Mouse (Mus musculus): ENCODE data around the gene Yif1a. TPM values are rescaled to one million over a fixed set of nuclear protein-coding genes. Genes with fewer than 3 reads are reported as not detected.

The Yif1a gene
- polyA plus RNA-seq, 1 experiment from 2014 or later: 128 TPM

- under 1% methylated on average over 21 of the region's 21 CpGs for WGBS
Measured at GRCm38 (mm10) chr19:5094243-5094632, 5.9 kb downstream of the Yif1a start.

GRCm38 (mm10) chr19:5094746-5095417 lies 6.5 kb downstream of the Yif1a start:
- H3K4me3 ChIP-seq (ENCODE audit: low read depth, low read length): no peak overlapping the region
- no peak for TF ChIP-seq EP300 (optimal IDR thresholded peaks at IDR 0.05)
- no peak for TF ChIP-seq CTCF (IDR thresholded peaks at IDR 0.05; ENCODE audit: low read depth)
- ATAC-seq (ENCODE audit: low FRiP score, low TSS enrichment): no peak

More at GRCm38 (mm10) chr19:5094243-5094632, 5.9 kb downstream of the Yif1a start:
- Histone ChIP-seq H3K4me1 (replicated peaks; ENCODE audit: control insufficient read depth, insufficient read depth) (peaks cover 6% of the 10 kb centered on the region; the same call in 1 of the 2 replicates), H3K9ac (ENCODE audit: low read length) (no peak overlapping the region), H3K4me3 (ENCODE audit: low read depth, low read length) (no peak overlapping the region), H3K27me3 (ENCODE audit: control insufficient read depth, insufficient read depth, low read length) (no peaks in the 10 kb centered on the region), H3K9me3 (ENCODE audit: control insufficient read depth, low read length) (no peaks in the 10 kb centered on the region), H3K4me2 (replicated peaks; ENCODE audit: low read depth) (no peak overlapping the region), H3K36me3 (ENCODE audit: control insufficient read depth, insufficient read depth, low read length) (peaks cover 18% of the 10 kb centered on the region), H3K27ac (replicated peaks) (no peak overlapping the region)
- TF ChIP-seq EP300 (optimal IDR thresholded peaks at IDR 0.05) (no peak), CTCF (IDR thresholded peaks at IDR 0.05; ENCODE audit: low read depth) (peak; percentile 96)
- DNase-seq (ENCODE audit: low spot score): peak; percentile 96
- ATAC-seq (ENCODE audit: low FRiP score, low TSS enrichment): peak; percentile 58

GRCm38 (mm10) chr19:5095887-5096474 lies 7.6 kb downstream of the Yif1a start:
- ATAC-seq (ENCODE audit: low FRiP score, low TSS enrichment): no peak
- 0 out of 2 replicates have a peak, but pooled peaks cover 5% of the 10 kb centered on the region for H3K4me1 ChIP-seq (replicated peaks; ENCODE audit: control insufficient read depth, insufficient read depth)
- no peak for TF ChIP-seq CTCF (IDR thresholded peaks at IDR 0.05; ENCODE audit: low read depth)
- no peak for TF ChIP-seq EP300 (optimal IDR thresholded peaks at IDR 0.05)

More at GRCm38 (mm10) chr19:5094746-5095417, 6.5 kb downstream of the Yif1a start:
- H3K27ac ChIP-seq (replicated peaks): no peak overlapping the region
- H3K4me2 ChIP-seq (replicated peaks; ENCODE audit: low read depth): no peak overlapping the region
- H3K36me3 ChIP-seq (ENCODE audit: control insufficient read depth, insufficient read depth, low read length): peaks cover 21% of the 10 kb centered on the region
- no peaks in the 10 kb centered on the region for H3K9me3 ChIP-seq (ENCODE audit: control insufficient read depth, low read length)
- 0 out of 2 replicates have a peak, but pooled peaks cover 5% of the 10 kb centered on the region for H3K4me1 ChIP-seq (replicated peaks; ENCODE audit: control insufficient read depth, insufficient read depth)
- WGBS: 43% methylated on average over 11 of the region's 11 CpGs
- DNase-seq (ENCODE audit: low spot score): no peak
- H3K9ac ChIP-seq (ENCODE audit: low read length): no peak overlapping the region
- H3K27me3 ChIP-seq (ENCODE audit: control insufficient read depth, insufficient read depth, low read length): no peaks in the 10 kb centered on the region

GRCm38 (mm10) chr19:5097521-5098362 lies 9.4 kb downstream of the Yif1a start:
- H3K9me3 ChIP-seq (ENCODE audit: control insufficient read depth, low read length): no peaks in the 10 kb centered on the region
- peak overlapping the region; percentile 89 for H3K4me2 ChIP-seq (replicated peaks; ENCODE audit: low read depth)
- no peaks in the 10 kb centered on the region for H3K27me3 ChIP-seq (ENCODE audit: control insufficient read depth, insufficient read depth, low read length)
- 0 out of 2 replicates have a peak, but pooled peaks cover 5% of the 10 kb centered on the region for H3K4me1 ChIP-seq (replicated peaks; ENCODE audit: control insufficient read depth, insufficient read depth)
- no peak for TF ChIP-seq EP300 (optimal IDR thresholded peaks at IDR 0.05)
- no peak for TF ChIP-seq CTCF (IDR thresholded peaks at IDR 0.05; ENCODE audit: low read depth)
- 4% methylated on average over 23 of the region's 31 CpGs for WGBS
- peak overlapping the region; percentile 44 for H3K4me3 ChIP-seq (ENCODE audit: low read depth, low read length)
- H3K9ac ChIP-seq (ENCODE audit: low read length): peak overlapping the region; percentile 67
- peak; percentile 20 for DNase-seq (ENCODE audit: low spot score)
- no peak for ATAC-seq (ENCODE audit: low FRiP score, low TSS enrichment)
- H3K27ac ChIP-seq (replicated peaks): no peak overlapping the region
- peaks cover 27% of the 10 kb centered on the region for H3K36me3 ChIP-seq (ENCODE audit: control insufficient read depth, insufficient read depth, low read length)

More at GRCm38 (mm10) chr19:5095887-5096474, 7.6 kb downstream of the Yif1a start:
- Histone ChIP-seq H3K27me3 (ENCODE audit: control insufficient read depth, insufficient read depth, low read length) (no peaks in the 10 kb centered on the region), H3K4me2 (replicated peaks; ENCODE audit: low read depth) (no peak overlapping the region), H3K27ac (replicated peaks) (no peak overlapping the region), H3K9me3 (ENCODE audit: control insufficient read depth, low read length) (no peaks in the 10 kb centered on the region), H3K36me3 (ENCODE audit: control insufficient read depth, insufficient read depth, low read length) (peaks cover 27% of the 10 kb centered on the region), H3K9ac (ENCODE audit: low read length) (no peak overlapping the region), H3K4me3 (ENCODE audit: low read depth, low read length) (no peak overlapping the region)
- peak; percentile 24 for DNase-seq (ENCODE audit: low spot score)
- 11% methylated on average over 9 of the region's 9 CpGs for WGBS

- peaks cover 26% of the 10 kb centered on the region for H3K36me3 ChIP-seq (ENCODE audit: control insufficient read depth, insufficient read depth, low read length)
- H3K9me3 ChIP-seq (ENCODE audit: control insufficient read depth, low read length): no peaks in the 10 kb centered on the region
- 0 out of 2 replicates have a peak, but pooled peaks cover 5% of the 10 kb centered on the region for H3K4me1 ChIP-seq (replicated peaks; ENCODE audit: control insufficient read depth, insufficient read depth)
- peak within 1 kb of the TSS; percentile 89 for H3K4me2 ChIP-seq (replicated peaks; ENCODE audit: low read depth)
- ATAC-seq (ENCODE audit: low FRiP score, low TSS enrichment) (peak; percentile 36; the same call in 1 of the 2 replicates), DNase-seq (ENCODE audit: low spot score) (peak; percentile 69)
- TF ChIP-seq EP300 (optimal IDR thresholded peaks at IDR 0.05) (no peak), CTCF (IDR thresholded peaks at IDR 0.05; ENCODE audit: low read depth) (no peak)
- WGBS: 5% methylated on average over 32 of the region's 48 CpGs
- H3K9ac ChIP-seq (ENCODE audit: low read length): peak within 1 kb of the TSS; percentile 67
- no peaks in the 10 kb centered on the region for H3K27me3 ChIP-seq (ENCODE audit: control insufficient read depth, insufficient read depth, low read length)
- peak within 1 kb of the TSS; percentile 44 for H3K4me3 ChIP-seq (ENCODE audit: low read depth, low read length)
- no peak within 1 kb of the TSS for H3K27ac ChIP-seq (replicated peaks)
Measured at GRCm38 (mm10) chr19:5098363-5099143, 10.2 kb downstream of the Yif1a start, which contains the start of gene Cnih2. Gene Cnih2, minus strand, starts transcription at chr19:5098521.
